Mouse (Mus musculus) thymus, postnatal 36 days (tissue): ENCODE data around the gene Nfatc3.

ENCODE experiments used
- DNase-seq, 2 experiments: peaks; one replicate each; pipeline ENCODE4 v3.0.0; 2022; ENCODE audit warnings: mixed read lengths in 2 of 2

Gene Nfatc3

DNA sequence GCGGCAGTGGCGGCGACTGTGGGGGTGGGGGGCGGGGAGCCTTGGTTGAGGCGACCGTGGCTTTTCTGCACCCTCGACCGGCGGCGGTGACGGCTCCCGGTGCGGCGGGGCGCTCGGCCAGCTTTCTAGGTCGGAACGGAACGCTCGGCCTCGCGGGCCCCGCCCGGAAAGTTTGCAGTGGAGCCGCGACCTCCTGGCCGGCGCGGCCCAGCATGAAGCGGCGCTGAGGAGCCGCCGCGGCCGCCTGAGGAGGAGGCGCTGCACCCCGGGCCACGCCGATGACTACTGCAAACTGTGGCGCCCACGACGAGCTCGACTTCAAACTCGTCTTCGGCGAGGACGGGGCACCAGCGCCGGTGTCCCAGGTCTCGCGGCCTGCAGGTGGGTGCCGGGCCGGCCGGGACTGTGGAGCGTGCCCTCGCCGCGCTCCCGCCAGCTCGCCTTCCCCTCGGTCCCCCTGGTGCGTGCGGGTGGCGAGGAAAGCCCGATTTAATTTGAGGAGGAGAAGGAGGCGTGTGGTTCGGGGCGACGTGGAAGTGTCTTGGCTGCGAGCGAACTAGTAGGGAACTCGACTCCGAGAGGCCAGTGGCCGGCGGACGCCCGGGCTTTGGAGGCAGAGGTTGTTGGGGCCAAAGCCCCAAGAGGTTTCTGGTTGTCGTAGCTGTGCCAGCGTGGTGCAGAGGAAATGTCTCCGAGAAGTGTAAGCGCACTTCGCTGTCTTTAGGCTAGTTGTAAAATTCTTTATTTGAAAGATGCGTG lies 1.2 kb downstream of the Nfatc3 start:
- DNase-seq: no peak

DNA sequence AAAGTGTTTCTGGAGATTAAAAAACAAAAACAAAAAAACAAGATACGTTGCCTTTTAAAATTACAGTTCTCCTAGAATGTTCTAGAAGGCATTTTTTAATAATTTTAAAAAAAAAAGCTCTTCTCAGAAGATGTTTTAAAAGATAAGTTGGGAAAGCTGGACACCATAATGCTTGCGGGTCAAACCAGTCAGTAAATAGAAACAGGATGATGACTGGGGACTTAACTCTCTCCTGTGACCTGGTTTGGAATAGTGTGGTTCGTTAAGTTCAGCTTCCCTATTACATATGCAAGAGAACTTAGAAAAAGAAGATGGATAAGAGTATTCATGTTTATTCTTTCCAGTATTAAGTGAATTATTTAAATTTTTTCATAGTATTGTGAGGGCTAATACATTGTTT lies 1.9 kb downstream of the Nfatc3 start:
- DNase-seq: no peak

DNA sequence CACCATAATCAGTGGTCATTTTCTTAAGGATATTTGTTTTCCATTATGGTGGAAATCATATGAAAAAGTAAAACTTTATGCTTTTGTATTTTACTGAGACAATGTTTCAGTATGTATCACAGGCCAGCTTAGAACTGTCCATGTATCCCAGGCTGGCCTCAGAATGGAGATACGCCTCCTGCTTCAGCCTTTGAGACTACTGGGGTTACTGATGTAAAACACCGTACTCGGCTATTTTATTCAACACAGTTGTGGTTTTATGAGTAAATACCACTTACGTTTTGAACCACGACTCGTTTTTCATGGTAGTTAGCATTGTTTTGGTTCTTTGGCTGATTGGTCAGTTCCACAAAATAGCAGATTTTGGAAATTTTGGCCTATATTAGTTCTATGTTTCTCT lies 3.0 kb downstream of the Nfatc3 start:
- no peak for DNase-seq

DNA sequence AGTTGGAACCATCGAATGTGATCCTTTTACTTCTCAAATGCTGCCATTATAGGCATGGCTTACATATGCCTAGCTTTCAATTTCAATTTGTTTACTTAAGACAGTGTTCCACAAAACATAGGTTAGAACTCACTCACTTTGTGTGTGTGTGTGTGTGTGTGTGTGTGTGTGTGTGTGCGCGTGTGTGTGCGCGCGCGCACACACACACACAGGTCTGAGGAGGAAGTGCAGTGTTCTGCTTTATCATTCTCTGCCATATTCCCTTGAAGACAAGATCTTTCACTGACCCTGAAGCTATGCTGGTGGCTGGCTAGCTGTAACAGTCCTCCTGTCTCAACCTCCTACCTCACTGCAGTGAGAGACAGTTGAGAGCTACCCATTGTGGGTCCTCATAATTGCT lies 4.4 kb downstream of the Nfatc3 start:
- DNase-seq: no peak

DNA sequence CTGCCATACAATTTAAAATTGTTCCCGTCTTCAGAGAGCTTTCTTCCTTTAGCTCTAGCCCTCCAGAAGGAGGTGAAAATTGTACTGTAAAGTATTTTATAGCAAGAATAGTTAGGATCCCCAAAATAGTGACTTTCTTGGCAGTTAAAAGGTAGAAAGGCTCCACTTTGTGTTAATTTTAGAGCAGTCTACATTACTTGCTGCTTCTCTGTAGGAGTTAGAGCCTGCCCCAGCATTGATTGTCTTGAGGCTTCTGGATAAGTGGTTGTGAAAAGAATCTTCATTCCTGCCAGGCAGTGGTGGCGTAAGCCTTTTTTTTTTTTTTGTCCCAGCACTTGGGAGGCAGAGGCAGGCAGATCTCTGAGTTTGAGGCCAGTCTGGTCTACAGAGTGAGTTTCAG lies 8.1 kb downstream of the Nfatc3 start:
- DNase-seq: no peak

DNA sequence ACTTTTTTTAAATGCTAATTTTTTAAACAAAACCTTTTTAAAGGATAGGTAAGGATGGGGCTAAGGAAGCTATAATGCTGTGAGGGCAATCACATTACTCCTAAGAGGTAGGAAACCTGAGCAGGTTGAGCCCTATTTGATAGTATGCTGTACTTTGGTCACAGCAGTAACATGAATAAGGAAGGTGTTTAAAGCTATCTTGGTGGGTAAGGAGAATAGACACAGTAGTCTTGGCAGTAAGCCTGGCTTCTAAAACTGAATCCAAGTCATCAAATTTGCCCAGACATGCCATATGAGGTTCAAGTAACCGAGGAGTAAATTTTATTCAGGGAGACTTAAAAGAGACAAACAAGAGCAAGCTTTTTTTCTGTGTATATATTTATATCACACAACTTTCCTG lies 10.9 kb downstream of the Nfatc3 start:
- DNase-seq: no peak

DNA sequence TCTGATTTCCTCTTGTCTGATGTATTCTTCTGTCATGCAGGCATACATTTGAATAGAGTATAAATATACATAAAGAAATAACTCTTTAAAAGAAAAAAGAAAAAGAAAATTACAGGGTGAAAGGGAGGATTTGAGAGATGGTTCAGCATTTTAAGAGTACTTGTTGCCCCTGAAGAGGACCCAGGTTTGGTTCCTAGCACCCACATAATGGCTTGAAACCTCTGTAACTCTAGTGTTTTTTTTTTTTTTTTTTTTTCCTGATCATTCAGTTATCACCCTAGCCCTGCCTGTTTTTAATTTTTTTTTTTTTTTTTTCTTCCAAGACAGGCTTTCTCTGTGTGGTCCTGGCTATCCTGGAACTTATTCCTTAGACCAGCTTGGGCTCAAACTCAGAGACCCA lies 13.5 kb downstream of the Nfatc3 start:
- DNase-seq: no peak

DNA sequence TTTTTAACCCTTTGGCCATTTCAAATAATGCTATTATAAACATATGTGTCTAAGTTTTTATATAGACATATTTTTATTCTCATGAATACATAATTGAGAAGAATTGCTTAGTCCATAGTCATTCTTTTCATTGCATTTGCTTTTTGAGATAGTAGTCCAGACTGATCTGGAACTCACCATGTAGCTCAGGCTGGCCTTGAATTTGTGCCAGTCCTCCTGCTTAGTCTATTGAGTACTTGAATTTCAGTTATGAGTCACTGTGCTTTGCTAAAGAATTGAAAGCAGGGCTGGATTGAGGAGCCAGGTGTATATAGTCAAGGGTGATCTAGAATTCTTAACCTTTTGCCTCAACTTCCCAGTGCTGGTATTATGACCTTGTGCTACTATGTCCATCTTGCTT lies 15.6 kb downstream of the Nfatc3 start:
- no peak for DNase-seq

DNA sequence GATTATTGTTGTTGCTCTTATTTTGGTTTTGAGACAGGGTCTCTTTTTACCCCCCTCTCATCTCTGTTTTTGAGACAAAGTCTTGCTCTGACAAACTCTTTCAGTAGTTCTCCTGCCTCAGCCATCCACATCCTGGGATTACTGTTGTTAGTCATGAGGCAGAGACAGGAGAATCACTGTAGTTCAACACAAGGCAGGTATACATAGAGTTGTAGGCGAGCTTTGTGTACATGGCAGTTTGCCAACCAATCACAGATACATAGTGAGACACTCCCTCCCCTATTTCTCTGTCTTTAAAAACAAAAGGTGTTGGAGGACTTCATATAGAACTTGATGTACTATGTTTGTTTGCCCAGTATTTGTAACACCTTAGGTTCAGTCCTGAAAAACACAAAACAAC lies 16.0 kb downstream of the Nfatc3 start:
- no peak for DNase-seq

DNA sequence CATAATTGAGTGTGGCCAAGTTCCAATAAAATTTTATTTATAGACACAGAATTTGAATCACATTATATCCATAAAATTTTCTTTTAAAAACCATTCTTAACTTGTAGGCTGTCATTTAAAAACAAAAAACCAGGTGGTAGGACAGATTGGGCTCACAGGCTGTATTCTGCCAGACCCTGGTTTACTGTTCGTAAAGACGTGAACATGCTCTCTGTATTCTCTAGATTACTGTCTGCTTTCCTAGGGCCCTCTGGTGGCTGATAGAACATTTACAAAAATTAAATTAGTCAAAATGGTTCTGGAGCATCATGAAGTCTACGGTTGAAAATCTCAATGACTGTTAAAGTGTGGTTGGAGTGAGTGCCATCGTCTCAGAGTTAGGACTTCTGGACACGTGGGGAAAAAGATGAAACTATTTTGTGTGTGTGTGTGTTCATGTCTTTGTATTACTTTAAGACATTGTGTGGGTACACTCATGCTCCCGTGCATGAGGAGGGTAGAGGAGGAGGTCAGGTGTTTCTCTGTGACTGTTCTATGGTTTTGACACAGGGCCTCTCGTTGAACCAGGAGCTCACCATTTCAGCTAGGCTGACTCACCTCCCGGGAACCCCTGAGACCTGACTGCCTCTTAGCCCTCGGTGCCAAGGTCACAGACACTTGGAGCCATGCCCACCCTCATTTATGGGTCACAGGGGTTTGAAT lies 16.7 kb downstream of the Nfatc3 start:
- DNase-seq: no peak

DNA sequence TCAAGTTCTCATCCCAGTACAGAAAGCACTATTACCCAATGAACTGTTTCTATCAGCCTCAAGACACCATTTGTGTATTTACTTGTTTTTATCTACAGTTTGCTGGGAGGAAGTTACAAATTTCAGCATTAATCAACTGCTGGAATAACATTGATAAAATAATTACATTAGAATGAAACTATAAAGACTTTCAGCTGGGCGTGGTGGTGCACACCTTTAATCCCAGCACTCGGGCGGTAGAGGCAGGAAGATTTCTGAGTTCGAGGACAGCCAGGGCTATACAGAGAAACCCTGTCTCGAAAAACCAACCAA lies 17.2 kb downstream of the Nfatc3 start:
- DNase-seq: no peak

DNA sequence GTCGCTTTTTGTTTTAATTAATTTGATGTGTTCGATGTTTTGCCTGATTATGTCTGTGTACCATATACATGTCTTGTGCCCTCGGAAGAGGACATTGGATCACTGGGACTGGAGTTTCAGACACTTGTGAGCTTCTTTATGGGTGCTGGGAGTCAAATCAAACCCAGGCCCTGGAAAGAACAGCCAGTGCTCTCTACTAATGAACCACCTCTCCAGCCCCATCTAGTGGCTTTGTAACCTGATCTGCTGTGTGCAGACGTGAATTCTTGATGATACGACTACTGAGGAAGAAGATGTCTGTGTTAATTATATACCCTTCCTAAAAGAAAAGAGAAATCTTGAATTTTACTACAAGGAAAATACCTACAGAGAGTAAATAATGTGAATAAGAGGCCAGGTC lies 18.0 kb downstream of the Nfatc3 start:
- no peak for DNase-seq

DNA sequence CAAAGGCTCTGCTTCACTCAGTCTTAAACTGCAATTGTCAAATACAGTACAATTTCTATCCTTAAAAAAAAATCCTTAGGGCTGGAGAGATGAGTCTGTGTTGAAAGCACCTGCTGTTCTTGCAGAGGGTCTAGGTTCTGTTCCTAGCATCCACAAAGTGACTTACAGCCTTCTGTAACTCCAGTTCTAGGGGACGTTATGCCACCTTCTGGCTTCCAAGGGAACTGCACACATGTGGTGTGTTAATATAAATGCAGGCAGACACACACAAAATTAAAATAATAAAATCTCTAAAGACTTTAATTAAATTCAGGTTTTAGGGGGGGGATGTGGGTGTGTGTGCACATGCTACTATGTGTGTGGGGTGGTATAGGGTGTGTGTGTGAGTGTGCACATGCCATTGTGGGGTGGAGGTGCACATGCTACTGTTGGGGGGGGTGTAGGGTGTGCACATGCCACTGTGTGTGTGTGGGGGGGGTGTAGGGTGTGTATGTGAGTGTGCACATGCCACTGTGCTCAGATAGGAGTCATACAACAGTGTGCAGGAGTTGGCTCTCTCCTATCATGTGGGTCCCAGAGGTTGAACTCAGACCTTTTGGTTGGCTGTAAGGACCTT lies 18.9 kb downstream of the Nfatc3 start:
- DNase-seq: no peak

DNA sequence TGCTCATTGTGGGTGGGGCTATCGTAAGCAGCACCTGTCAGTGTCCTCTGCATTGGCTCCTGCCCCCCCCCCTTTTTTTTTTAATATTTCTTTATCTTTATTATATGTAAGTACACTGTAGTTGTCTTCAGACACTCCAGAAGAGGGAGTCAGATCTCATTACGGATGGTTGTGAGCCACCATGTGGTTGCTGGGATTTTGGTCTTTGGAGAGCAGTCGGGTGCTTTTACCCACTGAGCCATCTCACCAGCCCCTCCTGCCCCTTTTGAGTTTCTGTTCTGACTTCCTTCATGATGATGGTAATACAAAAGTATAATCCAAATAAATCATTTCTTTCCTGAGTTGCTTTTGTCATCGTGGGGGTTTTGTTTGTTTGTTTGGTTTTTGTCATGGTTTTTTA lies 43.7 kb downstream of the Nfatc3 start:
- DNase-seq: peak; percentile 43 to 63

DNA sequence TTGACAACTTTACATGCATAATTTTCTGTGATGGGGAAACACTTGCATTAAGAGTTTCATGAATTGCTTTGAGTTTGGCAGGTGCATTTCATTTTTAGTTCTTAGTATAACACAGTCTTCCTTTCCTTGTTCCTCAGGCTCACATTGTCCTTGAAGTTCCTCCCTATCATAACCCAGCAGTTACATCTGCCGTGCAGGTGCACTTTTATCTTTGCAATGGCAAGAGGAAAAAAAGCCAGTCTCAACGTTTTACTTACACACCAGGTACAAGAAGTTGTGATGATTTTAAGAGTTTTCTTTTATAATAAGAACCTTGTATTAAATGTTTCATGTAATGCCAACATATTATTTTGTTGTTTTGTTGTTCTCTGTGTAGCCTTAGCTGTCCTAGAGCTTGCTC lies 45.2 kb downstream of the Nfatc3 start:
- DNase-seq: peak; percentile 41 to 68

DNA sequence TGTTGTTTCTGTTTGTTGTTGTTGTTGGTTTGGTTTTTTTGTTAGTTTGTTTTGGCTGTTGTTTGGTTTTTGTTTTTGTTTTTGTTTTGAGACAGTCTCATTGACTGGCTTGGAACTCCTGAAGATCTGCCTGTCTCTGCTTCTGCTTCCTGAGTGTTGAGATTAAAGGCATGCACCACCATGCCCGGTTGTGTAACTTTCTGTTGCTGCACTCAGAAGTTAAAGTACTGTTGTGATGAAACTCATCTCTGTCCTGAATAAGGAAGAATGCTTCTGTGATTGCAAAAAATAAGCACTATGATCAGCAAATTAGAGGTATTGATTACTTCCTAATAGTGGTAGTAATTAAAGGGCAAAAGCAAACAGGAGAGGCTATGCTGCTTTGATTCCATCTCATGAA lies 47.6 kb downstream of the Nfatc3 start:
- no peak for DNase-seq

DNA sequence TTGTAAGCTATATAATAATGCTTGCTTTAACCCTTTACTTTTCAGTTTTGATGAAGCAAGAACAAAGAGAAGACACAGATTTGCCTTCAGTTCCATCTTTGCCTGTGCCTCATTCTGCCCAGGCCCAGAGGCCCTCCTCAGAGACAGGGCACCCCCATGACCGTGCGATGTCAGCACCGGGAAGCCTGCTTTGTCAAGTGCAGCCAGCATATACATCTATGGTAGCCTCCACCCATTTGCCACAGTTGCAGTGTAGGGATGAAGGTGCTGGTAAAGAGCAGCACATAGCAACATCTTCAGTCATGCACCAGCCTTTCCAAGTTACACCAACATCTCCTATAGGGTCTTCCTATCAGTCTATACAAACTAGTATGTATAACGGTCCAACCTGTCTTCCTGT lies 49.4 kb downstream of the Nfatc3 start:
- peak in 1 of 2 experiments; percentile 55 for DNase-seq

DNA sequence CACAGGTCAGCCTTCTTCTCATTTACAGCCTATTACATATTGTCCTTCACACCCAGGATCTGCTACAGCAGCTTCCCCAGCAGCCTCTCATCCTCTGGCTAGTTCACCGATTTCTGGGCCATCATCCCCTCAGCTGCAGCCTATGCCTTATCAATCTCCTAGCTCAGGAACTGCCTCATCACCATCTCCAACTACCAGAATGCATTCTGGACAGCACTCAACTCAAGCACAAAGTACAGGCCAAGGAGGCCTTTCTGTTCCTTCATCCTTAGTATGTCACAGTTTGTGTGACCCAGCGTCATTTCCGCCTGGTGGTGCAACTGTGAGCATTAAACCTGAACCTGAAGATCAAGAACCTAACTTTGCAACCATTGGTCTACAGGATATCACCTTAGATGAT lies 50.1 kb downstream of the Nfatc3 start:
- DNase-seq: peak in 1 of 2 experiments; percentile 45

DNA sequence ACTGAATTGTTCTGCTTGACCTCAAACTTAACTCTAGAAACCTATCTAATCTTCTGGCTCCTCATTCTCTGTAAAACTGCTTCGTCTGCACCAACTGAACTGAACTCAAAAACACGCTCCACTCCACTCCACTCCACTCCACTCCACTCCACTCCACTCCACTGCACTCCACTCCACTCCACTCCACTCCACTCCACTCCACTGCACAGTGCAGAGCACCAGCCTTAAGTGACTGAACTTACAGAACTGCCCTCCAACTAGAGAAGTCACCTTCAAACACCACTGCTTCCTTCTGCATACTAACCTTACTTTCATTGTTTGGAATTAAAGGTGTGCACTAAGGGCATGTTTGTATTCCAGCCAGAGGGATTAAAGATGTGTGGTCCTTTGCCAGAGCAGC lies 53.4 kb downstream of the Nfatc3 start:
- DNase-seq: peak in 1 of 2 experiments; percentile 50

DNA sequence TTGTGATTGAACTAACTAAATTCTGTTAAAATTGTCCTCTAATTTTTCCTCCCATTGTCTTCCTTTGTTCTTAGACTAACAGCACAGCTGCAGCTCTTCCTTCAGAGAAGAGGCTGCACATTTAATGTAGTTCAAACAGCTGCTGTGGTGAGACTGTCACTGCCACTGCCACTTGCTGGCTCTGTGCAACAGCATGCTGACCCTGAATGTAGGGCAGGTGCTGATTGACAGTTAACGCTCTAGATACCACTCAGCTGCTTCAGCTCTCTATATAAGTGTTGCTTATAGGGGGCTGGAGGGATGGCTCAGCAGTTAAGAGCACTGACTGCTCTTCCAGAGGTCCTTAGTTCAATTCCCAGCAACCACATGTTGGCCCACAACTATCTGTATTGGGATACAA lies 53.9 kb downstream of the Nfatc3 start:
- DNase-seq: peak; percentile 69 to 86

DNA sequence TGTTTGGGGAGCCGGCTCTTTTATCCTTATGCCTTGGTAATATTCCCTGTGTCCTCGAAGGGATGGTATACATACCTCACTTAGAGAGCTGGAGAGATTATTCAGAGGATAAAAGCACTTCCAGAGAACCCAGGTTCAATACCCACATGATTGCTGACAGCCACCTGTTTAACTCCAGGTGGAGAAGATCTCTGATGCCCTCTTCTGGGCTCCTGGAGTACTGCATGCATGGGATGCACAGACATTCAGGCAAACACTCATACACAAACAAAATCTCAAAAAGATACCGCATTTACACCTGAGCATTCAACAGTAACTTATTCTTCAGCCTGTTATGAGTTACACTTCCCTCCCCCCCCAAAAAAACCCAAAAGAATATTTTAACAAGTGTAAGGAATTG lies 57.3 kb downstream of the Nfatc3 start:
- DNase-seq: peak; percentile 84 to 87

DNA sequence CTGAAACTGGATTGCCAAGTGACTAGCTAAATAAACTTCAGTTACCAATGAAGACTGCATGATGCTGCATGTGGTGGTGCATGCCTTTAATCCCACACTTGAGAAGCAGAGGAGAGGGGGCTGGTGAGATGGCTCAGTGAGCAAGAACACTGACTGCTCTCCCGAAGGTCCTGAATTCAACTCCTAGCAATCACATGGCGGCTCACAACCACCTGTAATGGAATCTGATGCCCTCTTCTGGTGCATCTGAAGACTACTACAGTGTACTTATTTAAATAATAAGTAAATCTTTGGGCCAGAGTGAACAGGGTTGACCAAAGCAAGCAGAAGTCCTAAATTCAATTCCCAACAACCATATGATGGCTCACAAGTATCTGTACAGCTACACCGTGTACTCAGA lies 64.8 kb downstream of the Nfatc3 start:
- DNase-seq: no peak

DNA sequence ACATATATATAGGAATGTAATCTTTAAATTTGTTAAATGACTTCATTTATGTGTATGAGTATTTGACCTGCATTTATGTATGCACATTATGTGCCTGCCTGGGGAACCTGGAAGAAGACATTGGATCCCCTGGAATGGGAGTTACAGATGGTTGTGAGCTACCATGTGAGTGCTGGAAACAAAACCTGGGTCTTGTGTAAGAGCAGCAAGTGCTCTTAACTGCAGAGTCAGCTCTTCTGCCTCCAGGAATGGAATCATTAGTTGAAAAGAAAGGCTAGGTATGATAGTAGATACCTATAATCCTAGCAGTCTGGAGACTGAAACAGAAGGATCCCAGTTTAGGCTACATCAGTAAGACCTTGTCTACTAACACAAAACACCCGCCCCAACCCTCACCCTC lies 67.4 kb downstream of the Nfatc3 start:
- no peak for DNase-seq

DNA sequence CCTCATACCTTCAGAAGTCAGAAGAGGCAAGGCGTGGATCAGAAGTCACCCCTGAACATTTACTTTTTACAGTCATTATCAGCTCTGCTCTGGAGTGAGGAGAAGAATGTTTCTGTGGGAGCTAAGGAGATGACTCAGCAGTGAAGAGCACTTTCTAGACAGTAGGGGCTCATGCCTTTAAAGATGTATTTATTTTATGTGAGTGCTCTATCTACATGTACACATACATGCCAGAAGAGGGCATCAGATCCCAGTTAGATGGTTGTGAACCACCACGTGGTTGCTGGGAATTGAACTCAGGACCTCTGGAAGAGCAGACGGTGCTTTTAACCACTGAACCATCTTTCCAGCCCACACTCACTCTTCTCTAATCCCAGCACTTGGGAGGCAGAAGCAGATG lies 68.4 kb downstream of the Nfatc3 start:
- no peak for DNase-seq
